Mouse (Mus musculus): Measurements from ENCODE around the gene Gpc6. TPM values are rescaled to one million over a fixed set of nuclear protein-coding genes. Genes with fewer than 3 reads are reported as not detected.

The Gpc6 gene
- polyA plus RNA-seq, 1 experiment from 2014 or later, result 57.9 TPM

DNA sequence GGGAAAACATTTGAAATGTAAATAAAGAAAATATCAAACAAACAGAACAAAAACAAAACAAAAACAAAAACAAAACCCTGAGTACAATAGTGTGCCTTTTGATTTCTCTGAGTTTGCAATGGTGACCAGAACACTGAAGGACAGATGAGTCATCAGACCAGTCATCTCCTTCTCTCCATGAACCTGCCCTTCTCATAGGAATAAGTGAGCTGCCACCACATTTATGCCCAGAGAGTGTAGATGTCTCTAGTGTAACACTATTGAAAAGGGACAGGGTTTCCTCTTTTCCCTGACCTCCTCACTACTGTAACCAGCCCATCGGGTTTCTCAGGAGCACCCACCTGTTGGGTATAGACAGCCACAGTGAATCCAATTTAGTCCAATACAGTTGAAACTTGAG is 14.4 kb downstream of the Gpc6 start:
- DNase-seq (ENCODE audit: low spot score), result no peak
- H3K4me1 ChIP-seq (replicated peaks; ENCODE audit: control insufficient read depth, insufficient read depth, low read length), result no peaks in the 10 kb centered on the region
- no peak for ATAC-seq (replicated peaks; ENCODE audit: low FRiP score, low TSS enrichment, low read depth)
- H3K36me3 ChIP-seq (ENCODE audit: control insufficient read depth, insufficient read depth, low read length), result peaks cover 8% of the 10 kb centered on the region; the same call in 1 of the 2 replicates
- no peak overlapping the region for H3K9ac ChIP-seq (ENCODE audit: low read length)
- WGBS, result 97% methylated on average over 1 of the region's 1 CpGs
- no peak overlapping the region for H3K27ac ChIP-seq (ENCODE audit: low read depth)
- no peak overlapping the region for H3K4me2 ChIP-seq (ENCODE audit: low read length)
- no peaks in the 10 kb centered on the region for H3K27me3 ChIP-seq (replicated peaks; ENCODE audit: control insufficient read depth, insufficient read depth, low read length)
- no peak overlapping the region for H3K4me3 ChIP-seq (ENCODE audit: low read depth, low read length)
- peaks cover 3% of the 10 kb centered on the region; the same call in 1 of the 2 replicates for H3K9me3 ChIP-seq (ENCODE audit: control insufficient read depth, low read length)

DNA sequence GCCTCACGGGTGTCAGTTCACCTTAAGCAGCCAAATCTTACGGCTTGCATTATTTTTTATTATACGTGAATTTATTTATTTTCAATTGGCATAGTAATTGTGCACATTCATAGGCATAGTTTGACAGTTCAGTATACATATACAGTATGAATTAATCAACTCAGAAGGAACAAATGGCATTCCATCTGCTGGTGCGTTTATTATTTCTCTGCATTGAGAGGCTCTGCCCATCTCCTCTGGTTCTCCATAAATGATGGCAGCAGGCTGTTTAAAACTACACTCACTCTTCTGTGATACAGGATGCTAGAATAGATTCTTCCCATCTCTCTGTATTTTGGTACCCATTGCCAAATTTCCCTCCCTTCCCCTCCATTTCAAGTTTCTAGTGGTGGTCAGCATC is 16.7 kb downstream of the Gpc6 start:
- Histone ChIP-seq H3K4me3 (ENCODE audit: low read depth, low read length) (no peak overlapping the region), H3K27me3 (replicated peaks; ENCODE audit: control insufficient read depth, insufficient read depth, low read length) (no peaks in the 10 kb centered on the region), H3K36me3 (ENCODE audit: control insufficient read depth, insufficient read depth, low read length) (peaks cover 8% of the 10 kb centered on the region; the same call in 1 of the 2 replicates), H3K4me2 (ENCODE audit: low read length) (no peak overlapping the region), H3K9ac (ENCODE audit: low read length) (no peak overlapping the region), H3K27ac (ENCODE audit: low read depth) (no peak overlapping the region), H3K9me3 (ENCODE audit: control insufficient read depth, low read length) (peaks cover 3% of the 10 kb centered on the region; the same call in 1 of the 2 replicates), H3K4me1 (replicated peaks; ENCODE audit: control insufficient read depth, insufficient read depth, low read length) (0 out of 2 replicates have a peak, but pooled peaks cover 2% of the 10 kb centered on the region)
- DNase-seq (ENCODE audit: low spot score) (no peak), ATAC-seq (replicated peaks; ENCODE audit: low FRiP score, low TSS enrichment, low read depth) (no peak)
- WGBS, result 82% methylated on average over 4 of the region's 4 CpGs

DNA sequence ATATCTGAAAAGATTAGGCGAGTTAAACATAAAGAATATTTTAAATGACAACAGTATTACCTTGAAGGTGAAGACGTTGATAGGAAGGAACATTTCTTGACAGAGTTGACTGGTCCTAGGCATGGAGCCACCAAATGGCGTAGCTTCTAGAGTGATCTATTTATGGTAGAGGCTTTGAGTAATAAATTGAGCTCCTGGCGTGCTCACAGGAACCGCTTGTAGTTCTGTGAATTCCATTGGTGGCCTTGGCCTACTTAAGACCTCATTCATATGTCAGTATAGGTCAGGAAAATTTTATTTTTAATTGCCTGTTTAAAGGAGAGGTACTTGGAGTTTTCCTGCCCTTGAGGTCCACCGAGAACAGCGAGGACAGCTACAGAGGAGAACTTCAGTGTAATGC is 18.6 kb downstream of the Gpc6 start:
- WGBS, result 93% methylated on average over 7 of the region's 7 CpGs
- DNase-seq (ENCODE audit: low spot score) (no peak), ATAC-seq (replicated peaks; ENCODE audit: low FRiP score, low TSS enrichment, low read depth) (no peak)
- no peaks in the 10 kb centered on the region for H3K27me3 ChIP-seq (replicated peaks; ENCODE audit: control insufficient read depth, insufficient read depth, low read length)
- H3K9me3 ChIP-seq (ENCODE audit: control insufficient read depth, low read length), result peaks cover 3% of the 10 kb centered on the region; the same call in 1 of the 2 replicates
- H3K27ac ChIP-seq (ENCODE audit: low read depth), result no peak overlapping the region
- H3K4me1 ChIP-seq (replicated peaks; ENCODE audit: control insufficient read depth, insufficient read depth, low read length), result 0 out of 2 replicates have a peak, but pooled peaks cover 2% of the 10 kb centered on the region
- no peak overlapping the region for H3K9ac ChIP-seq (ENCODE audit: low read length)
- H3K4me2 ChIP-seq (ENCODE audit: low read length), result no peak overlapping the region
- H3K4me3 ChIP-seq (ENCODE audit: low read depth, low read length), result no peak overlapping the region
- H3K36me3 ChIP-seq (ENCODE audit: control insufficient read depth, insufficient read depth, low read length), result 0 out of 2 replicates have a peak, but pooled peaks cover 3% of the 10 kb centered on the region

DNA sequence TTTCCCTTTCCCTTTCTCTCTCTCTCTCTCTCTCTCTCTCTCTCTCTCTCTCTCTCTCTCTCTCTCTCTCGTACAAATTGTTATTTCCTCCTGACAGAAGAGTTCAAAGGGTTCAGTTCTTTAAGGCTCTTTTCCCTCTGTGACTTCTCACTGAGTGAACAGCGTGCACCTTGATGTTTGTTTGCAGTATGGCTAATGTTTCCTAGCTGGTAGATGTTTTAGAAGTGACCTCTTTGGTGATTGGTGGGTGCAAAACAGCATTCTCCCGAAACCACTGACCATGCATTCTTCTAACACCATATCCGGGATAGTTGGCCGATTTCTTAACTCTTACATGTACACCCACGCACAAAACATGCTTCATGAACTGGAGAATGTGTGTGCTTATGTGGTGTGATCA is 20.9 kb downstream of the Gpc6 start:
- H3K9me3 ChIP-seq (ENCODE audit: control insufficient read depth, low read length), result peaks cover 7% of the 10 kb centered on the region; the same call in 1 of the 2 replicates
- no peak overlapping the region for H3K27ac ChIP-seq (ENCODE audit: low read depth)
- 0 out of 2 replicates have a peak, but pooled peaks cover 3% of the 10 kb centered on the region for H3K36me3 ChIP-seq (ENCODE audit: control insufficient read depth, insufficient read depth, low read length)
- 0 out of 2 replicates have a peak, but pooled peaks cover 2% of the 10 kb centered on the region for H3K4me1 ChIP-seq (replicated peaks; ENCODE audit: control insufficient read depth, insufficient read depth, low read length)
- ATAC-seq (replicated peaks; ENCODE audit: low FRiP score, low TSS enrichment, low read depth) (no peak), DNase-seq (ENCODE audit: low spot score) (no peak)
- H3K4me2 ChIP-seq (ENCODE audit: low read length), result no peak overlapping the region
- no peaks in the 10 kb centered on the region for H3K27me3 ChIP-seq (replicated peaks; ENCODE audit: control insufficient read depth, insufficient read depth, low read length)
- H3K4me3 ChIP-seq (ENCODE audit: low read depth, low read length), result no peak overlapping the region
- WGBS, result 63% methylated on average over 6 of the region's 6 CpGs
- H3K9ac ChIP-seq (ENCODE audit: low read length), result no peak overlapping the region

DNA sequence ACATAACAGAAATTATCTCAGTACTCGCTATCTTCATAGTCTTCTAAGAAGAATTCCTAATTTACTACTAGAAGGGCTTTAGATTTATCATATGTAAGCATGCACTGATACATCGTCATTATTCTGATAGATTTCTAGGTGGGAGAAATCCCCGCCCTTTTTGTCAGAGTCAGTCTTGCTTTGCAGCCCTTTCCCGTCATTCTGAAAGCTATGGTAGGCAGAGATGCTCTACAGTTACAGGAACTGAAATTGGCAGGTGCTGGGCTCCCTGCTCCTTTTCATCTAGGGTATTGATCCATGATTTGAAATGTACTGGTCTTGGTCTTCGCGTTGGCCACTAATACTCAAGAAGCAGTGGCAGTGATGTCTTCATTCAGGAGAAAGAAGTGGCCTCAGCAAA is 22.3 kb downstream of the Gpc6 start:
- no peak overlapping the region for H3K9ac ChIP-seq (ENCODE audit: low read length)
- peaks cover 7% of the 10 kb centered on the region; the same call in 1 of the 2 replicates for H3K9me3 ChIP-seq (ENCODE audit: control insufficient read depth, low read length)
- H3K36me3 ChIP-seq (ENCODE audit: control insufficient read depth, insufficient read depth, low read length), result peaks cover 6% of the 10 kb centered on the region; the same call in 1 of the 2 replicates
- no peak overlapping the region for H3K4me2 ChIP-seq (ENCODE audit: low read length)
- no peak for ATAC-seq (replicated peaks; ENCODE audit: low FRiP score, low TSS enrichment, low read depth)
- H3K27ac ChIP-seq (ENCODE audit: low read depth), result no peak overlapping the region
- 0 out of 2 replicates have a peak, but pooled peaks cover 2% of the 10 kb centered on the region for H3K4me1 ChIP-seq (replicated peaks; ENCODE audit: control insufficient read depth, insufficient read depth, low read length)
- no peak overlapping the region for H3K4me3 ChIP-seq (ENCODE audit: low read depth, low read length)
- no peak for DNase-seq (ENCODE audit: low spot score)
- WGBS, result 92% methylated on average over 6 of the region's 6 CpGs
- H3K27me3 ChIP-seq (replicated peaks; ENCODE audit: control insufficient read depth, insufficient read depth, low read length), result no peaks in the 10 kb centered on the region

DNA sequence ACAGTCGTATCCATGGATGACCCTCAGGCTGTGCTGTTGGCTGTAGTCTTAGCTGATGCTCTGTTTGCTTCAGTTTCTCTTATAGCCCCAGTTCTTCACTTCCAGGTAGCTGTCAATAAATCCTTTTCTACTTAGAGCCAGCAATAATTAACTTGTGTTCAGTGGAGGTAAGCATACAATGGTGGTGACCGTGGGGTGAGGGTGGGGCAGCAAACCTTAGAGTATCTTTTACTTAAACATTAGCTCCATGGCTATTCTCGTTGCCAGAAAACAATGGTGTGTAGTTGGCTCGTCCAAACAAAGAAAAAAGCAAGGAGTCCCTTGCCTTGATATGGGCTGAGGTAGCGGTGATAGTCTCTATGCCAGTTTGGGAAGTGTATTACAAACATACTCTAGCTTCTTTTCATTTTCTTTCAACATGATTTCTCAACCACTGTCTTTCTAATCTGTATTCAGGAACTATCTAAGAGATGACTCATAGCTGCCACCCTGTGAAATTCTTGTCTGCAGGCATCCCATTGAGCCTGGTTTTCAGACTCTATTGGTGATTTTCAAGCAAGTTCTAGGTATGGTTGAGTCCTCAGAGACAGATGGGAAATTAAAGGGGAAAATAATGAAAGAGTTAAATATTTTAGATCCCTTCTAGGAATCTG is 22.9 kb downstream of the Gpc6 start:
- Histone ChIP-seq H3K27ac (ENCODE audit: low read depth) (no peak overlapping the region), H3K27me3 (replicated peaks; ENCODE audit: control insufficient read depth, insufficient read depth, low read length) (no peaks in the 10 kb centered on the region), H3K4me1 (replicated peaks; ENCODE audit: control insufficient read depth, insufficient read depth, low read length) (0 out of 2 replicates have a peak, but pooled peaks cover 2% of the 10 kb centered on the region), H3K9ac (ENCODE audit: low read length) (no peak overlapping the region), H3K9me3 (ENCODE audit: control insufficient read depth, low read length) (peaks cover 7% of the 10 kb centered on the region; the same call in 1 of the 2 replicates), H3K4me2 (ENCODE audit: low read length) (no peak overlapping the region), H3K4me3 (ENCODE audit: low read depth, low read length) (no peak overlapping the region), H3K36me3 (ENCODE audit: control insufficient read depth, insufficient read depth, low read length) (peaks cover 6% of the 10 kb centered on the region; the same call in 1 of the 2 replicates)
- 77% methylated on average over 5 of the region's 5 CpGs for WGBS
- DNase-seq (ENCODE audit: low spot score) (no peak), ATAC-seq (replicated peaks; ENCODE audit: low FRiP score, low TSS enrichment, low read depth) (no peak)

DNA sequence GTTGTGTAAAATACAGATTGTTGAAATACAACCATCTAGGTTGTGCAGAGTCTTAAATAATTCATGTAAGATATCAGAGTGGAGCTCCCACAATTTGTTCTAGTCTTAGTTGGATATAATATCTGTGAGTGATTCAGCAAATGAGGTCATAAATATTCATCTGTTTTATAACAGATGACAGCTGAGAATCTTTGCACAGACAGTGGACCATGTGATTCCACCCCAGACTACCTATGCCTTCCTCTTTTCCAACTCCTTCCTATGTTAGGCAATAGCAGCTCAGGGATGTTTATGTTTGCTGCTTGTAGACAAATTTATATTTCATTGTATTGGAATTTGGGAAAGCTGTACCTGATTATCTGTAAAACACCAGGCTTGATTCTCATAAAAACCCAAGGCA is 32.0 kb downstream of the Gpc6 start:
- H3K4me1 ChIP-seq (replicated peaks; ENCODE audit: control insufficient read depth, insufficient read depth, low read length), result no peaks in the 10 kb centered on the region
- ATAC-seq (replicated peaks; ENCODE audit: low FRiP score, low TSS enrichment, low read depth), result no peak
- no peak overlapping the region for H3K4me2 ChIP-seq (ENCODE audit: low read length)

DNA sequence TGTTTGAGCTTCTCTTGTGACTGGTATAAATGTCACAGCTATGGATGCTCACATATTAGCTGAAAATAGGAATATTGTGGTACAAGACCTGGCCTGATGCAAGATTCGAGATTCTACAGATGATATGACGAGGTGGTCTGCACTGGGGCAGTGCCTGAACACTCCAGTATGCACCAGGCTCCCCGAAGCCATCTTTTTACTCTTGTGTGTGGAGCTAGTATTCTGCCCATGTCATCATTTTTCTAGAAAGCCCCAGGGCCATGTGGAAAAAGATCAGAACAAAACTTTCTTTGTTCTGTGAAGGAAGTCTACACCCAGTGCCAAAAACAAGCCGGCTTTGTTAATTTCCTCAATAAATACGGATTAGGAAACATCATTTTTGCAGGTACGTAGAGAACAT is 39.7 kb downstream of the Gpc6 start:
- ATAC-seq (replicated peaks; ENCODE audit: low FRiP score, low TSS enrichment, low read depth) (no peak), DNase-seq (ENCODE audit: low spot score) (no peak)
- no peak overlapping the region for H3K9ac ChIP-seq (ENCODE audit: low read length)
- 87% methylated on average over 6 of the region's 6 CpGs for WGBS
- no peaks in the 10 kb centered on the region for H3K36me3 ChIP-seq (ENCODE audit: control insufficient read depth, insufficient read depth, low read length)
- no peak overlapping the region for H3K27ac ChIP-seq (ENCODE audit: low read depth)
- H3K9me3 ChIP-seq (ENCODE audit: control insufficient read depth, low read length), result no peaks in the 10 kb centered on the region
- no peak overlapping the region for H3K4me3 ChIP-seq (ENCODE audit: low read depth, low read length)
- no peaks in the 10 kb centered on the region for H3K4me1 ChIP-seq (replicated peaks; ENCODE audit: control insufficient read depth, insufficient read depth, low read length)
- no peak overlapping the region for H3K4me2 ChIP-seq (ENCODE audit: low read length)
- H3K27me3 ChIP-seq (replicated peaks; ENCODE audit: control insufficient read depth, insufficient read depth, low read length), result no peaks in the 10 kb centered on the region

More for the DNA sequence above, 32.0 kb downstream of the Gpc6 start:
- Histone ChIP-seq H3K36me3 (ENCODE audit: control insufficient read depth, insufficient read depth, low read length) (peaks cover 3% of the 10 kb centered on the region; the same call in 1 of the 2 replicates), H3K9me3 (ENCODE audit: control insufficient read depth, low read length) (no peaks in the 10 kb centered on the region), H3K27ac (ENCODE audit: low read depth) (no peak overlapping the region), H3K9ac (ENCODE audit: low read length) (no peak overlapping the region), H3K4me3 (ENCODE audit: low read depth, low read length) (no peak overlapping the region), H3K27me3 (replicated peaks; ENCODE audit: control insufficient read depth, insufficient read depth, low read length) (no peaks in the 10 kb centered on the region)
- no peak for DNase-seq (ENCODE audit: low spot score)

DNA sequence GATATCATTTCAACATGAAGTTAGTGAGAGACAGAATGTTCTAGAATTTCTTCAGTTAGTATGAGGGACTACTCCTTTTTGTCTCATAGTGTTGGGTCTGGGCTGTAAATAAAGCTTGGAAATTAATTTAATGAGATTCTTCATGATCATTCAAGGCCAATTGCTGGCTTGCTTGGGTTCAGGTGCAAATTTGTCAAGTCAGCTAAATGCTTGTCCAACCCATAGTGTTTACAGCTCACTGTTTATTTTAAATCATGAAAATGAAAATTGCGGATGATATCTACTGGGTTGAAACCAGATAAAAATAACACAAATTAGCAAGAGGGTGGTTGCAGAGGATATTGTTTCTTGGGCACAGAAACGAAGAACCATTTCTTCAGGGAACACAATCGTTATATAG is 49.6 kb downstream of the Gpc6 start:
- H3K9me3 ChIP-seq (ENCODE audit: control insufficient read depth, low read length), result no peaks in the 10 kb centered on the region
- H3K4me2 ChIP-seq (ENCODE audit: low read length), result no peak overlapping the region
- WGBS, result 83% methylated on average over 3 of the region's 3 CpGs
- no peak overlapping the region for H3K4me3 ChIP-seq (ENCODE audit: low read depth, low read length)
- 0 out of 2 replicates have a peak, but pooled peaks cover 2% of the 10 kb centered on the region for H3K4me1 ChIP-seq (replicated peaks; ENCODE audit: control insufficient read depth, insufficient read depth, low read length)
- no peak for ATAC-seq (replicated peaks; ENCODE audit: low FRiP score, low TSS enrichment, low read depth)
- DNase-seq (ENCODE audit: low spot score), result no peak
- H3K9ac ChIP-seq (ENCODE audit: low read length), result no peak overlapping the region
- H3K36me3 ChIP-seq (ENCODE audit: control insufficient read depth, insufficient read depth, low read length), result no peaks in the 10 kb centered on the region
- no peak overlapping the region for H3K27ac ChIP-seq (ENCODE audit: low read depth)
- no peaks in the 10 kb centered on the region for H3K27me3 ChIP-seq (replicated peaks; ENCODE audit: control insufficient read depth, insufficient read depth, low read length)
